Mouse (Mus musculus) cerebellum, adult 11-12 months (tissue): ENCODE measurements around the gene Gipc1.
A peak's percentile ranks its signal among the peaks of the same experiment; 100 is the strongest.

Experiments used
- DNase-seq: peaks from one replicate; pipeline ENCODE4 v3.0.0; 2022

Gene Gipc1

DNA sequence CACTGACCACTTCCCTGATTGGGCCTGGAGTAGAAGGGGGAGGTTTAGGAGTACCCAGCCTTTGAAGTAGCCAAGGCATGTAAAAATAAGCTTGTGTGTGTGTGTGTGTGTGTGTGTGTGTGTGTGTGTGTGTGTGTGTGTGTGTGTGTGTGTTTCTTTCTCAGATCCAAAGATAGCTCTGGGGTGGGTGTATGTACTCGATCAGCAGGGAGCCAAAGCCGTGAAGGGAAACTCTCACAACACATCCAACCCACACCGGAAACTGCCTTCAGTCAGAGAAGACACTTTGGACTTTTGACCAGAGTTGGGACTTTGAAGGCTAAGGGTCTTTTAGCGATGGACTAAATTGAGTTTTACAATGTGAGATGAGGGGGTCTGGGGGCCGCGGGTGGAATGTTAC lies 2.8 kb upstream of the Gipc1 start:
- no peak for DNase-seq

DNA sequence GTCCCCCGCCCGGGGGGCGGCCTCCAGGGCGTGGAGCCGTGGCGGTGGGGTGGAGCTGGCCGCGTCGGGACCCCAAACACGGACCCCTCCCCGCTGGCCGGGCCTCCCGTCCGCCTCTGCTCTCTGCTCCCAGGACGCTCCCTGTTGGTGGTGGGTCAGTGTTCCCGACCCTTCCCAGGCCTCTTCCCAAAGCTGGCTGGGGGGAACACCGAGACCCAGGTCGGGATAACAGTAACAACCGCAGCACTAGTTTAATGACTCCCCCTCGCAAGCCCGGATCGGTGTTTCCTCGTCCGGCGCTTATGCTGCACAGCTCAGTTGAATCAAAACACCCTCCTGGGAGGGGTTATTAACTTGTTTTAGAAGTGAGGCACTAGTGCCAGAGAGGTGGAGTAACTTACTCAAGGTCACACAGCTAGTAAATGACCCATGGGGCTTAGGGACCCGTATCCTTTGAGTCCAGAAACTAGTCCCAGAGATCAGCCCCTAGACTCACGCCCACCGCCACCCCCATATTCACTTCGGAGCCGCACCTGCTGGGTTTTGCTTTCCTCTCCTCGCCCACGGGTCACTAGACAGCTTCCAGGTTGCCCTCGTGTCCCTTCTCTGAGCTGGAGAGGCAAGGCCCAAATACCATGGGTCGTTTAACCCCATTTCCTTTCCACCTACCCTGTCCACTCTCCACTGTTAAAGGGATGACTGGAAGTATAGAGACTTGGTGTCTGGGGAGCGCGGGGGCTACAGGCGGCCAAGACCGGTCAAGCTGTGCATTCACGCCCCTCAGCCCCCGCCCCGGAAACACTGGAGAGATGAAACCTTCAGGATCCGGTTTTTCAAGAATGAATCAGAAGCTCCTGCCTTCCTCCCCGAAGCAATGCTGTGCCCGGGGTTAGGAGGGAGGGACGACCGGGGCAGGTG lies 526 bp downstream of the Gipc1 start:
- peak; percentile 27 for DNase-seq

DNA sequence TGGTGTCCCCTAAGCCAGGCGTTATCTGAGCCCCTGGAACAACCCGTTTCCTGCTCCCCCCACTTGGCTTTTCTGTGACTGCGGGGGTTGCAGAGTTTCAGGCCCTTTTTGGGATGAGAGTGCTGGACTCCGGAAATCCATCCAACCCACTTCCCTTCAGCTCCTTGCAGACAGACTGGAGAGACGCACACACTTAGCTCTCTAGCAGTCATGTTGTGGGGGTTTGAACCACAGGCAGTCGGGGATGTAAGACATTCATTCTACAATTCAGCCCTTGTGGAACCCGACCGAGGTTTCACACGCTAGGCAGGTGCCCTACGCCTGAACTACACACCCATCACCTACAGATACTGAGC lies 1.2 kb downstream of the Gipc1 start:
- DNase-seq: no peak

DNA sequence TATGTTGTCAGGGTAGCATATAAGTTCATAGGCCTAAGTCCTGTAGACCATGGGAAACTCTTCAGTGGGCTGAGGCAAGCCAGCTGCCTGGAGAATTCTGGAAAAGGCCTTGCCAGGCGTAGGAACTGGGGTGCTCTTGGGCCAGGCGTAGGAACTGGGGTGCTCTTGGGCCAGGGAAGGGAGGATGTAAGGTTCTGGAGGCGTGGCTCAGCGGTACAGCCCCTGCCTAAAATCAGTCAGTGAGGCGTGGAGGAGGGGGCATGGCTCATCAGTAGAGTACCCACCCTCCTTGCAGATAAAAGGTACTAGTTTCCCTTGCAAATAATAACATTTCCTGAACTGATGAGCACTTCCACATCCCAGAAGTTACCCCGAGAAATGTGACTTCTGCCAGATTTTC lies 2.2 kb downstream of the Gipc1 start:
- DNase-seq: no peak

DNA sequence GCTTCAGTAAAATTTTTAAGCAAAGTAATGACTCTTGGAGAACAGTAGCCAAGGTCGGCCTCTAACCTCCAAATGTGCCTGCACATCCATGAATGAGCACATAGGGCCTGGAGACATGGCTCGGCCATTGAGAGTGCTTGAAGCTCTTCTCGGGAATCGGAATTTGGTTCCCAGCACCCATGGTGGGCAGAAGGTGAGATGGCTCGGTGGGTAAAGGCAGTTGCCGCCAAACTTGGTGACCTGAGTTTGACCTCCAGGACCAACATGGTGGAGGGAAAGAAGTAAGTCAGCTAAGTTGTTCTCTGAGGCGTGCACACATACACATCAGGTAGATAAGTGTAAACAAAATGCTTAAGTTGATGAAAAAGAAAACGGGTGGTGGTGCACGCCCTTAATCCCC lies 3.6 kb downstream of the Gipc1 start:
- DNase-seq: no peak

DNA sequence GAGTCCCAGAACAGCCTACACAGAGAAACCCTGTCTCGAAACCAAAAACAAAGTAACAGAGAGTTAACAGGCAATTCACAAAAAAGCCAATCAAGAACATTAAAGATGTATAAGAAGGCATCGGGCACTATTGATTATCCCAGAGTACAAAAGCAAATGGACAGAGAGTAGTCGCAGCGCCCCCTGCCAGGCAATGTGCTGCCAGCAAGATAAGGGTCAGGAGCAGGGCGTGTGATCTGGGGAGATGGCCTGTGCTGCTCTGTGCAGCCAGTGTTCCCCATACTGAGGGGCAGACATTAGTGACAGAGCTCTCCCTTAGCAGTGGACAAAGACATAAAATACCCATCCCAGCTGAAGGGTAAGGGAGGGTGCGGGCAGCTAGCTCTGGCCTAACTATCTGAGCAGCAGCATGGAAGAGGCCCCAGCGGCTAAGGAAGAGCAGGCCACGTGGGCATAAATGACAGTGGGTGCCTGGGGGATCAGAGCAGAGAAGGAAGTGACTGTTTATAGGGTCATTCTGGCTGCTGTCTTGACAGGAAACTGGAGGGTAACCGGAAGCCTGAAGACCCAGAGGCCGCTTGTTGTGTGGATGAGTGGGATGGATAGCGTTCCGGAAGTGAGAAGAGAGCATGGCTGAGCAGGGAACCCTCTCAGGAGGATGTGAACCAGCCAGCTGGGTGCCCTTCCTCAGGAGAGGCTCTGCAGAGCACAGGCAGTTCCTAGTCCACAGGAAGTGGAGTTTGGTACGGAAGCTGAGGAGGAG lies 4.2 kb downstream of the Gipc1 start:
- no peak for DNase-seq

DNA sequence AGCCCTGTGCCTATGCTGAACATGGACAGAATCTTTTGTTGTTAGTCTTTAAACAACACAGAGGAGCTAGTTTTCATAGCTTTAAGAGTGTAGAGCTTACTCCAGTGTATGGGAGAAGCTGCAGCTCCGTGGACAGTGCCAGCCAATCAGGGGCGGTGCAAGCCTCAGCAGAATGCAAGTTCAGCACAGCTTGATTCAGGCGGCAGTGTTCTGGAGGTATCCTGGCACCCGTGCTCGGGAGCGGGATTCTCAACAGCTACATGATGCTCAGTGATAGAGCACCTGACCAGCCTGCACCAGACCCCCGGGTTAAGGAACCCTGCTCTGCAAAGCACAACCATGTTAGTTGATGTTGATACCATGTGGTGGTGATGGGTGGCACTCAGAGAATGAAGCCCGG lies 8.1 kb downstream of the Gipc1 start:
- DNase-seq: no peak

DNA sequence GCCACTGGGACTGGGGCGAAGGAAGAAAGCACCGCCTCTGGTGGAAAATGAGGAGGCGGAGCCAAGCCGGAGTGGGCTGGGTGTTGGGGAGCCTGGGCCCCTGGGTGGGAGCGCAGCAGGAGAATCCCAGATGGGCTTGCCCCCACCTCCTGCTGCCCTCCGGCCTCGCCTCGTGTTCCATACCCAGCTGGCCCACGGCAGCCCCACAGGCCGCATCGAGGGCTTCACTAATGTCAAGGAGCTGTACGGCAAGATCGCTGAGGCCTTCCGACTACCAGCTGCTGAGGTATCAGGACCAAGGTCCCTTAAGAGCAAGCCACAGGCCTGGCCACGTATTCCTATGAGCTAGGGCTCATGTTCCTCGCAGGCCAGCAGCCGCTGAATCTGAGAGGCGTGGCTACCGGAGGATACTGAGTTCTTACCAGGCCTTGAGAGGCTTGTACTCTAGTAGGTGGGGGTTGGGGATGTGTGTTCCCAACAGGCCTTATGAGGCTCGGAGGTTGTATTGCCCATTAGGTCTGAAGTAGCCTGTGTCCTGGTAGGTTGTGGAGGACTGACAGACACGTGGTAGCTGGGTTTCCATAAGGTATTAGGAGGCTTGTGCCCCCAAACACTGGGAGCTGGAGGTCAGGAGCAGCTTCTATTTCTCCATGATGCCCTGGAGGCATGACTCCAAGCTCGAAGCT lies 8.7 kb downstream of the Gipc1 start:
- no peak for DNase-seq

DNA sequence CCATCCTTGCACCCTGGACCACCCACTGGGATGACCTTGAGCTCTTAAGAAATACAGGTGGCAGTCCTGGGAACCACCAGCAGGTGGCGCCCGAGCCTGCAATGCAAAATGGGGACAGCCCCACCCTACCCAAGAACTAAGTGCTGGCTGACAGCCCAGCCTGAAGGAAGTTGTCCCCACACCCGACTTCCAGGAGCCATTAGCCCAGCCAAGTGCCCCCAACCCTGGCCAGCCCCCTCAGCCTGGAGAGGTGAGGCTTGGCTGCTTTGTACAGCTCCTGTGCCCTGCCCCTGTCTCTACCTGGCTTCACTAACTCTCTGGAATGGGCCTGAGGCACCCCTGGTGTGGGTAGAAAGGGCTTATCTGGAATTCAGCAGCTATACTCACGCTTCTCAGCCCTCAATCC lies 9.9 kb downstream of the Gipc1 start:
- DNase-seq: peak; percentile 81

DNA sequence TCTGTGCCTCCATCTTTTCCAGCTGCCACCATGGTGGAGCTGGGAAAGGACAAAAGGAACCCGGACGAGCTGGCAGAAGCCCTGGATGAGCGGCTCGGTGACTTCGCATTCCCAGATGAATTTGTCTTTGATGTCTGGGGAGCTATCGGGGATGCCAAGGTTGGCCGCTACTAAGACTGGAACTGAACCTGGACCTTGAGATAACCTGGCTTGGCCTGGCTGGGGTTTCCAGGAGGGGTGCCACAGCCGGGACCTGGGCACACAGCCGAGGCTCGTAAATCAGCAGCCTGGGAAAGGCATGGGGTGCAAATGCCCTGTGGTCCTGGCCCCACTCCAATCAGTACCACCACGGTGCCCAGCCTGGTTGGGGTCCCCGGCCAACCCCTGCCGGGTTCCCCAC lies 11.6 kb downstream of the Gipc1 start:
- no peak for DNase-seq

DNA sequence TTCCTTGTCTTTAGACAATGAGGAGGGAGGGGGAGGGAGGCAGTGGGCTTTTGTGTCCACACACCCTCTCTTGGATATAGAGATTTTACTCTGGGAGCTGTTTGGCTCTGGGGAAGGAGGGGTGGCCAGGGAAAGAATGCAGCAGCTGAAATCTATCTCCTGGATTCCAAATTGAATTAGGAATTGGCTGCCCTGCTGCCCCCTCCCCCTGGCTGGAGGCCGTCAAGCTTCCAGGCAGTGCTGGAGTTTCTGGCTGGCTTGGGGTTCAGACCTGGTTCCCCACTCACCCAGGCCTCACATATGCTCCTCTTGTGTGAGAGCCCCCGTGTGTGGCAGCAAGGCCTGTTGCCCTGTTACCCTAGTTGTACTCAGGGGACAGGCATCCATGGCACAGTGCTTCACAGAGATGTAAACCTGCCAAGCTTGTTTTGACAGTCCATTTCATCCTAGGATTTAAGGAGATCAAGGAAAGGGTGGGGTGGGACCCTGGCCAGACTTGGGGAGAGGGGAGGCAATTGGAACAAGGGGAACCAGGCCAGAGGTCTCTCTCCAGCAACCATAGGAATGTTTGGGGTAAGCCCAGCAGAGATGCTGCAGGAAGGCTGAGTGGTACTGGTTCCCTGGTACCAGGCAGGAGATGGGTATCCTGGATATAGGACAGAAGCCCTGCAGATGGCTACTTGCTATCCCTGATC lies 12.6 kb downstream of the Gipc1 start:
- no peak for DNase-seq

DNA sequence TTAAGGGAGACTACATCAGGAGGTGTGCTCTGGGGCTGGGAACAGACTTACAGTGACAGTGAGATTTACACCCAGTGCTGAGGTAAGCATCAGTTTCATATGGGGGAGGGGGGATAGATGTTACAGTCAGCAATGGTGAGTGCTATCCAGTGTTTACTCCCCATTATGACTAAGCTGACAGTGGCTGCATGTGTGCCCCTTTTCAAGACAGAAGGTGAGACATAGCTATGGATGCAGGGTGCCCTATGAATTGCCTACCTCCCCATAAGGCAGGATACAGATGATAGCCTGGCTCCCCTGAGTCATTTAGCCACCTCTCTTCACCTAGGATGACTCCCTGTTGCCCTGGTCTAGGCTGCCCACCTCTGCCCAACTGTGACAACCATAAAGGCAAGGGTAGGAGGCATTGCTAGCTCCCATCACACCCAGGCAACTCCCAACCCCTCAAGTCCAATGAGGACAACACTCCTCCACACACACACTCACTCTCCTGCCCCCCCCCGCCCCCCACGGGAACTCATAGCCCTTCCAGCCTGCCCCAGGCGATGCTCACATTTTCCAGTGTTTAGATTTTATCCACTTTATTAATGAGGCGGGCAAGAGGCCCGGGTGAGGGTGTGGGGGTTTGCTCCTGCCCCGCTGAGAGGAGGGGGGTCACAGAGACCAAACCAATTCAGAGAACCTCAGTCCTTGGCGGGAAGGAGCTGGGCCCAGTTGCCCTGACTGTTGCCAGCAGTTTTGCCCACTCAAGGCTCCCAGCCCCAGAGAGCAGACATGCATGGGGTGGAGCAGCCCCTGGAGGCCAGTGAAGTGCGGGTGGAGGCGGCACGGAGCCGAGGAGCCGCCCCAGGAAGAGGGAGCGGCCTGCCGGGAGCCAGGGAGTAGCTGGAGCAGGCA lies 13.7 kb downstream of the Gipc1 start, which contains the start of gene Ptger1:
Gene Ptger1, plus strand, starts transcription at position 710 of the 897 bp plus-strand sequence.
- DNase-seq: no peak

DNA sequence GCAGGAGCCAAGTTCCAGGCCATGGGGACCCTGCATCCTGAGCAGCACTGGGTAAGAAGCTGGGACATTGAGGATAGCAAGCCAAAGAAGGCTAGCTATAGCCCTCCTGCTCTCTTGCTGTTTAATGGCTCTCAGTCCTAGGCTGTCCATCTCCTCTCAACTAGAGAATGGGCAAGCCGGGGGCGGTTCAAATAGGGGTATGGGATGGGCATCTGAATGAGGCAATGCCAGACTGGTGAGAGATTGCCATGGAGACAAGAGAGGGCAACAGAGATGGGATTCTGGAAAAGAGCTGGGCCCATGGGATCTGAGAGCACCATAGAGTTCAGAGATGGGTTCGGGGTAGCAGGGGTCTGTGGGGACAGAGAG lies 14.4 kb downstream of the Gipc1 start:
- DNase-seq: no peak

DNA sequence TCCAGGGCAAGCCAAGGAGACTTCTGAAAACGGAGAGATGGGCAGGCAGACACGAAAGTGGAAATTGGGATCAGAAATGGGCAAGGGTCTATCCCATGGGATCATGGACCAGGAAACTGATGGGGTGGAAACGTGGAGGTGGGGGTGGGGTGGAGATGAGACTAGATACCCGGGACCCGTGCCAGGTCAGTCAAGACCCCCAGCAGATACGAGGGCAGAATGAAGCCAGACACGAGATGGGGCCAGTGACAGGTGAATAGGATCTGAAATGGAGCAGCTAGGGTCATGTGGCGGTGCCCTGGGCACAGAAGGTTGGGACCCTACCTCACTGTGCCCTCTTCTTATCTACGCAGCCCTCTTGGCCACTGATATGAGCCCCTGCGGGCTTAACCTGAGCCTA lies 15.0 kb downstream of the Gipc1 start:
- no peak for DNase-seq

DNA sequence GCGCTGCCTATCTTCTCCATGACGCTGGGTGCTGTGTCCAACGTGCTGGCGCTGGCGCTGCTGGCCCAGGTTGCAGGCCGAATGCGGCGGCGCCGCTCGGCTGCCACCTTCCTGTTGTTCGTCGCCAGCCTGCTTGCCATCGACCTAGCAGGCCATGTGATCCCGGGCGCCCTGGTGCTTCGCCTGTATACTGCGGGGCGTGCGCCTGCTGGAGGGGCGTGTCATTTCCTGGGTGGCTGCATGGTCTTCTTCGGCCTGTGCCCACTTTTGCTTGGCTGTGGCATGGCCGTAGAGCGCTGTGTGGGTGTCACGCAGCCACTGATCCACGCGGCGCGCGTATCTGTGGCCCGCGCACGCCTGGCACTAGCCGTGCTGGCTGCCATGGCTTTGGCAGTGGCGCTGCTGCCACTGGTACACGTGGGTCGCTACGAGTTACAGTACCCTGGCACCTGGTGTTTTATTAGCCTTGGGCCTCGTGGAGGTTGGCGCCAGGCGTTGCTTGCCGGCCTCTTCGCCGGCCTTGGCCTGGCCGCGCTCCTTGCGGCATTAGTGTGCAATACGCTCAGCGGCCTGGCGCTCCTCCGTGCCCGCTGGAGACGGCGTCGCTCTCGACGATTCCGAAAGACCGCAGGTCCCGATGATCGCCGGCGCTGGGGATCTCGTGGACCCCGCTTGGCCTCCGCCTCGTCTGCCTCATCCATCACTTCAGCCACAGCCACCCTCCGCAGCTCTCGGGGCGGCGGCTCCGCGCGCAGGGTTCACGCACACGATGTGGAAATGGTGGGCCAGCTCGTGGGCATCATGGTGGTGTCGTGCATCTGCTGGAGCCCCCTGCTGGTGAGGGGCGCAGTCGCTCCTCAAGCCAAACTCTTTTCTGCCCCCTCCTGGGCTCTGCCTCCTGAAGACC lies 15.8 kb downstream of the Gipc1 start:
- peak; percentile 56 for DNase-seq

DNA sequence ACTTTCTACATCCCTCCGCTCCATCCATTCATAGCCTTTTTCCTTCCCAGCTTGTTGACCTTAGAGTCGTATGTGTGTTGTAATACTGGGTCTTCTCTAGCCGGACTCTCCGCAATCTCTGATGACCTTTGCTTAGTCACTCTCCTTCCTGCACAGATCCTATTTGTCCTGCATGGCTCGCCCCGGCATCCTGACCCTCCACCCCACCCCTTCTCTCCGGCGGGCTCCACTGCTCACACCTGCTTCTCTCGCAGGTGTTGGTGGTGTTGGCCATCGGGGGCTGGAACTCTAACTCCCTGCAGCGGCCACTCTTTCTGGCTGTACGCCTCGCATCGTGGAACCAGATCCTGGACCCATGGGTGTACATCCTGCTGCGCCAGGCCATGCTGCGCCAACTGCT lies 16.5 kb downstream of the Gipc1 start:
- no peak for DNase-seq

DNA sequence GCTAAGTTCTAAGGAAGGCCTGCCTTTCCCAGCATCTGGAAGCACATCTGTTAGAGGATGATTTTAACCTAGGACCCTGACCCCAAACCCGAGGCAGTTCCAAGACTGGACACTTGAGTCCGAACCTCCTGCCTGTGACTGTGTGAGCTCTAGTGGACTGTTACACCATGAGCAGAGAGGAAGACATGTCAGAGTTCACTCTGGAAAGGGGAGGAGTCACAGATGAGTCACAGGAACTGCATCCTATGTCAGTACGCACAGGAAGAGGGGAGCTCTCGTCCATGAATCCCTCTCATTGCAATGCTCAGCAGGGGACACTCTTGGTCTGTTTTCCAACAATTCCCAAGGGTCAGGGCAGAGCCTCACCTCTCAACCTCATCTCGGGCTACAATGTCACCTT lies 20.5 kb downstream of the Gipc1 start:
- no peak for DNase-seq

DNA sequence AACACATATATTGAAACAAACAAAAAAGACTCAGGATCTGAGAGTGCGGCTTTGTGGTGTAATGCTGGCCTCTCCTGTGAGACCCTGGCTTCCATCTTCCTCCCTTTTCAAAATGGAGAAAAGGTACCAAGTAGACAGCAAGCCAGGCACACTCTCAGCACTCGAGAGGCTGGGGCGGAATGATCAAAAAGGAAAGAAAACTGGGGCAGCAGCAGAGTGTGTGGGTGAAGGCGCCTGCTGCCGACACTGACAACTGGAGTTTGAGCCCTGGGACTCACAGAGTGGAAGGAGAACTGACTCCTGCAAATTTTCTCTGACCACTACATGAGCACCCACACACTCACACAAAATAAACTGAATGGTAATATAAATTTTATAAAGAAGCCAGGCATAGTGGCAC lies 22.0 kb downstream of the Gipc1 start:
- DNase-seq: no peak

DNA sequence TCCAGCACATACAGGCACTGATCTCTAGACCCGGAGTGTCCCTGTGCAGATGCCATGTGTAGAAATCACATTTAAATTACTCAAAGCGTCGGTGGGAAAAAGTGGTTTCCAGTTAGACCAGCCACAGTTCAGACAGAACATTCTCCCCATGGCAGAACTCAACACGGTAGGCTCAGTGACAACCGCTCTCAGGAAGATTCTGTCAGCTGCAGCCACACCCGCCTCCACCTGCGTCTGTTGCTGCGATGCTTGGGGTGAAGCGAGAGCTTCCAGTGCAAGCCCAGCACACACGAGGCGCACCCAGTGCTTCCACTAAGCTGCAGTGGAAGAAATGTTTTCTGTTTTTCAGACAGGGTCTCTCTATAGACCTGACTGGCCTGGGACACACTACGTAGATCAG lies 27.4 kb downstream of the Gipc1 start:
- DNase-seq: no peak

DNA sequence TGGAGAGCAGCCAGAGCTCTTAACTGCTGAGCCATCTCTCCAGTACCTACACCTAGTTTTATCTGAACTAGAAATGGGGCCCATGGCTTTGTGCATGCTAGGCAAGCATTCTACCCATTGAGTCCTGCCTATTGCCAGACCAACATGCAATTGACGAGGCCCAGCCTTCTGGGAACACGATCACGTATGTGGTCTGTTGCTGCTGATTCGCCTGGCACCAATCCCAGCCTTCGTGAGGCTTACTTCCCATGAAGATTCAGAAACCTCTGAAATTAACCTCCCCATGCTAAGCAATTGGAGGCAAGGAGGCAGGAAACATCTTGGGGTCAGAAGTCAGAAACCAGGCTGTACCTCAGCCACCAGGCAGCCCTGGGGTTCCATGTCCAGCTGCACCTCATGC lies 28.1 kb downstream of the Gipc1 start:
- DNase-seq: no peak

DNA sequence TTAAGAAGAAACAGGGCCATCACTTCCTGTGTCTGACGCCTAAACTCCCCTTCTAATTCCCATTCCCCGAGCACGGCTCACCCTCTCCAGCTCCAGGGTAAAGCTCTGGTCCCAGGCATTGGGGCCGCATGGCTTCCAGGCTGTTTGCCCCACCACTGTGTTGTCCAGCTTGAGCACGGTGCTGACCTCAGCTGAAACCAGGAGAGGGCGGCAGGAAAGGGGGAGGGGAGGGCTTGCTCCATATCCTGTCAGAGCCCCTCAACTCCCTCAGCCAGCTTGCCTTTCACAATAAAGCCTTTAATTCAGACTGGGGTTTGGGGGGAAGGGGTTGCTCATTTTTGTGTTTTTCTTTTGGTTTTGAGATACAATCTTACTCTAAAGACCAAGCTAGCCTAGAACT lies 28.6 kb downstream of the Gipc1 start:
- DNase-seq: no peak
